Mouse (Mus musculus) embryonic facial prominence, embryonic 12.5 days (tissue): Measurements from ENCODE around the gene Gls. TPM values are rescaled to one million over a fixed set of nuclear protein-coding genes. Genes with fewer than 3 reads are reported as not detected.

Source experiments
- ATAC-seq: fragments of 200-750 bp; cut with Nextera tagmentation; 2 replicates; pipeline ENCODE4 v1.8.0; 2017; ENCODE audit not compliant: insufficient number of reproducible peaks, insufficient read depth, low FRiP score, low TSS enrichment
- H3K27ac ChIP-seq: fragments of 300-500 bp; sonication (generic); 2 replicates; pipeline ENCODE4 v1.5.1; 2016; ENCODE audit warnings: mild to moderate bottlenecking
- H3K27me3 ChIP-seq: fragments of 300-500 bp; sonication (generic); 2 replicates; pipeline ENCODE4 v1.6.1; 2016; ENCODE audit warnings: mild to moderate bottlenecking, moderate library complexity
- H3K36me3 ChIP-seq: fragments of 300-500 bp; sonication (generic); 2 replicates; pipeline ENCODE4 v1.6.1; 2016; ENCODE audit warnings: mild to moderate bottlenecking
- H3K4me1 ChIP-seq: fragments of 300-500 bp; sonication (generic); 2 replicates; pipeline ENCODE4 v1.6.1; 2016
- H3K4me2 ChIP-seq: fragments of 300-500 bp; sonication (generic); replicated peaks from 2 replicates; pipeline ENCODE4 v1.6.1; 2016; ENCODE audit warnings: mild to moderate bottlenecking, moderate library complexity
- H3K4me3 ChIP-seq: fragments of 300-500 bp; sonication (generic); 2 replicates; pipeline ENCODE4 v1.5.1; 2016; ENCODE audit warnings: mild to moderate bottlenecking
- H3K9ac ChIP-seq: fragments of 300-500 bp; sonication (generic); 2 replicates; pipeline ENCODE4 v1.6.1; 2016; ENCODE audit warnings: mild to moderate bottlenecking, moderate library complexity
- H3K9me3 ChIP-seq: fragments of 300-500 bp; sonication (generic); 2 replicates; pipeline ENCODE4 v1.6.1; 2016; ENCODE audit warnings: mild to moderate bottlenecking, moderate library complexity
- WGBS: fragments of 180-500 bp; shearing (Covaris S2); methylation state at CpG from one replicate; pipeline ENCODE4 v1.1.7; 2016; 5-methylcytosine and 5-hydroxymethylcytosine counted together
- polyA plus RNA-seq: library from polyadenylated mRNA; unstranded; fragments of >200 nt; fragmentation: Nextera tagmentation; extraction: Ambion mirVana; gene quantifications from 2 replicates; pipeline ENCODE4 v1.2.1, GENCODE M21; 2016

Gls gene
- polyA plus RNA-seq, 1 experiment from 2014 or later: 31.7 TPM

- Histone ChIP-seq H3K4me3 (peak overlapping the region; percentile 93), H3K9ac (peak overlapping the region; percentile 91), H3K27me3 (no peaks in the 10 kb centered on the region), H3K36me3 (no peaks in the 10 kb centered on the region), H3K27ac (peak overlapping the region; percentile 95), H3K4me2 (peak overlapping the region; percentile 60), H3K9me3 (no peaks in the 10 kb centered on the region), H3K4me1 (peaks cover 3% of the 10 kb centered on the region; the same call in 1 of the 2 replicates)
- ATAC-seq: peak; percentile 76
- WGBS: under 1% methylated on average over 48 of the region's 57 CpGs
Measured at GRCm38 (mm10) chr1:52232766-52233140, 279 bp downstream of the Gls start.

- peak overlapping the region; percentile 95 for H3K27ac ChIP-seq
- peaks cover 3% of the 10 kb centered on the region; the same call in 1 of the 2 replicates for H3K4me1 ChIP-seq
- peak overlapping the region; percentile 60 for H3K4me2 ChIP-seq
- under 1% methylated on average over 51 of the region's 69 CpGs for WGBS
- peak overlapping the region; percentile 91 for H3K9ac ChIP-seq
- peak overlapping the region; percentile 93 for H3K4me3 ChIP-seq
- no peaks in the 10 kb centered on the region for H3K9me3 ChIP-seq
- H3K27me3 ChIP-seq: no peaks in the 10 kb centered on the region
- ATAC-seq: 0 out of 2 replicates have a peak, but pooled peaks have one; percentile 6
- H3K36me3 ChIP-seq: no peaks in the 10 kb centered on the region
Measured at GRCm38 (mm10) chr1:52231939-52232765, 880 bp downstream of the Gls start.

- Histone ChIP-seq H3K27ac (no peak overlapping the region), H3K4me1 (peaks cover 3% of the 10 kb centered on the region; the same call in 1 of the 2 replicates), H3K4me3 (no peak overlapping the region), H3K9me3 (no peaks in the 10 kb centered on the region), H3K9ac (no peak overlapping the region), H3K27me3 (no peaks in the 10 kb centered on the region), H3K4me2 (no peak overlapping the region), H3K36me3 (no peaks in the 10 kb centered on the region)
- WGBS: 68% methylated on average over 1 of the region's 1 CpGs
- ATAC-seq: no peak
Measured at GRCm38 (mm10) chr1:52230404-52230803, 2.6 kb downstream of the Gls start.

GRCm38 (mm10) chr1:52228178-52228577 is 4.9 kb downstream of the Gls start:
- no peak overlapping the region for H3K4me3 ChIP-seq

GRCm38 (mm10) chr1:52226416-52226815 is 6.6 kb downstream of the Gls start:
- ATAC-seq: no peak
- no peaks in the 10 kb centered on the region for H3K36me3 ChIP-seq
- H3K27me3 ChIP-seq: no peaks in the 10 kb centered on the region
- H3K9me3 ChIP-seq: no peaks in the 10 kb centered on the region
- no peak overlapping the region for H3K27ac ChIP-seq
- no peak overlapping the region for H3K4me3 ChIP-seq
- no peak overlapping the region for H3K4me2 ChIP-seq
- H3K9ac ChIP-seq: no peak overlapping the region
- peaks cover 3% of the 10 kb centered on the region; the same call in 1 of the 2 replicates for H3K4me1 ChIP-seq

More at GRCm38 (mm10) chr1:52228178-52228577, 4.9 kb downstream of the Gls start:
- Histone ChIP-seq H3K27ac (no peak overlapping the region), H3K9me3 (no peaks in the 10 kb centered on the region), H3K4me1 (peaks cover 3% of the 10 kb centered on the region; the same call in 1 of the 2 replicates), H3K36me3 (no peaks in the 10 kb centered on the region), H3K9ac (no peak overlapping the region), H3K27me3 (no peaks in the 10 kb centered on the region), H3K4me2 (no peak overlapping the region)
- no peak for ATAC-seq
- 81% methylated on average over 6 of the region's 6 CpGs for WGBS

- peaks cover 3% of the 10 kb centered on the region; the same call in 1 of the 2 replicates for H3K36me3 ChIP-seq
- H3K4me3 ChIP-seq: no peak overlapping the region
- H3K27ac ChIP-seq: no peak overlapping the region
- no peak for ATAC-seq
- no peak overlapping the region for H3K4me2 ChIP-seq
- H3K4me1 ChIP-seq: no peaks in the 10 kb centered on the region
- no peak overlapping the region for H3K9ac ChIP-seq
- H3K27me3 ChIP-seq: no peaks in the 10 kb centered on the region
- H3K9me3 ChIP-seq: no peaks in the 10 kb centered on the region
Measured at GRCm38 (mm10) chr1:52216766-52217165, 16.3 kb downstream of the Gls start.

- H3K27me3 ChIP-seq: no peaks in the 10 kb centered on the region
- no peaks in the 10 kb centered on the region for H3K4me1 ChIP-seq
- H3K4me2 ChIP-seq: no peak overlapping the region
- ATAC-seq: no peak
- no peak overlapping the region for H3K9ac ChIP-seq
- H3K36me3 ChIP-seq: no peaks in the 10 kb centered on the region
- H3K27ac ChIP-seq: no peak overlapping the region
- WGBS: 88% methylated on average over 2 of the region's 2 CpGs
- no peak overlapping the region for H3K4me3 ChIP-seq
- no peaks in the 10 kb centered on the region for H3K9me3 ChIP-seq
Measured at GRCm38 (mm10) chr1:52182992-52183391, 50.0 kb downstream of the Gls start.

GRCm38 (mm10) chr1:52181994-52182393 is 51.0 kb downstream of the Gls start:
- no peak overlapping the region for H3K9ac ChIP-seq
- H3K4me2 ChIP-seq: no peak overlapping the region
- H3K4me1 ChIP-seq: no peaks in the 10 kb centered on the region
- H3K36me3 ChIP-seq: no peaks in the 10 kb centered on the region
- no peak overlapping the region for H3K4me3 ChIP-seq
- H3K27ac ChIP-seq: no peak overlapping the region
- H3K9me3 ChIP-seq: no peaks in the 10 kb centered on the region
- no peaks in the 10 kb centered on the region for H3K27me3 ChIP-seq
- no peak for ATAC-seq

- Histone ChIP-seq H3K4me2 (no peak overlapping the region), H3K9ac (no peak overlapping the region), H3K4me3 (no peak overlapping the region), H3K36me3 (no peaks in the 10 kb centered on the region), H3K27ac (no peak overlapping the region), H3K27me3 (no peaks in the 10 kb centered on the region), H3K9me3 (no peaks in the 10 kb centered on the region), H3K4me1 (no peaks in the 10 kb centered on the region)
- ATAC-seq: no peak
- WGBS: 92% methylated on average over 9 of the region's 9 CpGs
Measured at GRCm38 (mm10) chr1:52179939-52180568, 53.0 kb downstream of the Gls start.

GRCm38 (mm10) chr1:52176999-52177398 is 56.0 kb downstream of the Gls start:
- no peak overlapping the region for H3K4me2 ChIP-seq
- H3K27ac ChIP-seq: no peak overlapping the region
- H3K36me3 ChIP-seq: no peaks in the 10 kb centered on the region
- H3K4me3 ChIP-seq: no peak overlapping the region
- 72% methylated on average over 2 of the region's 2 CpGs for WGBS
- no peak for ATAC-seq
- H3K9ac ChIP-seq: no peak overlapping the region
- H3K9me3 ChIP-seq: no peaks in the 10 kb centered on the region
- H3K4me1 ChIP-seq: no peaks in the 10 kb centered on the region
- H3K27me3 ChIP-seq: no peaks in the 10 kb centered on the region

- Histone ChIP-seq H3K36me3 (no peaks in the 10 kb centered on the region), H3K9me3 (no peaks in the 10 kb centered on the region), H3K4me1 (no peaks in the 10 kb centered on the region), H3K9ac (no peak overlapping the region), H3K27ac (no peak overlapping the region), H3K4me3 (no peak overlapping the region), H3K27me3 (no peaks in the 10 kb centered on the region), H3K4me2 (no peak overlapping the region)
- no peak for ATAC-seq
- WGBS: 56% methylated on average over 3 of the region's 3 CpGs
Measured at GRCm38 (mm10) chr1:52175983-52176382, 57.0 kb downstream of the Gls start.

- Histone ChIP-seq H3K27me3 (no peaks in the 10 kb centered on the region), H3K27ac (no peak overlapping the region), H3K9ac (no peak overlapping the region), H3K9me3 (no peaks in the 10 kb centered on the region), H3K4me1 (no peaks in the 10 kb centered on the region), H3K4me2 (no peak overlapping the region), H3K36me3 (no peaks in the 10 kb centered on the region), H3K4me3 (no peak overlapping the region)
- ATAC-seq: no peak
- 55% methylated on average over 5 of the region's 5 CpGs for WGBS
Measured at GRCm38 (mm10) chr1:52175321-52175720, 57.7 kb downstream of the Gls start.
